Mouse (Mus musculus) lung, postnatal 14 days (tissue): ENCODE measurements at regions not wholly inside any gene's neighbourhood (a gene's known extent, or its start where the extent isn't known, plus 50 kb on each side); places are given as distances from the start of the nearest gene placed in this dataset.

Experiments
- DNase-seq: peaks from one replicate; pipeline ENCODE4 v3.0.0; 2021

DNA sequence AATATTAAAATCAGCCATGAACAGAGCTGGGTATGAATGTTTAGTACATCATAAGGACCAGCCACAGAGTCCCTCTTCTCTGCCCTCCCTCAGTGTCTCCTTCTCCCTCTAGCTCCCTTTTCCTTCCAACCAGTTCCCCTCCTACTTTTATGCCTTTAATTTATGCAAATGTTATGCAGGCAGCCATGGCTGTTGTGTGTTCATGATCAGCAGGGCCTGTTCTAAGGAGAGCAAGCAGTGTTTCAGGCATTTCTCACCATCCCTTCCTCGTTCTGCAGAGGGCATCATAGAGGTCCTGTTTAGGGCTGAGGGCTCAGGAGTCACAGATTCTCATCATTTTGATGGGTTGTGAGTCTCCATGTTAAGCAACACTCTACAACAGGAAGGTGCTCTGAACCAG is 162.4 kb upstream of the Dkk2 start:
- no peak for DNase-seq

DNA sequence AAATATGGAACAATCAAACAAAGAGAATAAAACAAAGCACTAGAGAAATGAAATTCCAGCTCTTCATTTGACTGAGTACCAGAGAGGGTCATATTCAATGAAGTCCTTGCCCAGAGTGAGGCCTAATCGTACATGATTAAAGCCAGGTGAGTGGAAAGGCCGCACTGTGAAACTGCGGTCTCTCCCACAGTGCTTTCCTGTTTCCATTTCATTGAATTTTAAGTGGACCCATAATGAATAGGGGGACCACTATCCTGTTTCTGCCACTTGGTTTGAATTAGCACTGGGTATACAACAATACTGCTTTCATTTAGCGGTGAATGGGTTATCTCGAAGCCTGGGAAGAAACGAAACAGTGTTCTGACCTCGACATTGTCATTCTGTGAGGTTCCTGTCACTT is 144.2 kb upstream of the Dkk2 start:
- no peak for DNase-seq

DNA sequence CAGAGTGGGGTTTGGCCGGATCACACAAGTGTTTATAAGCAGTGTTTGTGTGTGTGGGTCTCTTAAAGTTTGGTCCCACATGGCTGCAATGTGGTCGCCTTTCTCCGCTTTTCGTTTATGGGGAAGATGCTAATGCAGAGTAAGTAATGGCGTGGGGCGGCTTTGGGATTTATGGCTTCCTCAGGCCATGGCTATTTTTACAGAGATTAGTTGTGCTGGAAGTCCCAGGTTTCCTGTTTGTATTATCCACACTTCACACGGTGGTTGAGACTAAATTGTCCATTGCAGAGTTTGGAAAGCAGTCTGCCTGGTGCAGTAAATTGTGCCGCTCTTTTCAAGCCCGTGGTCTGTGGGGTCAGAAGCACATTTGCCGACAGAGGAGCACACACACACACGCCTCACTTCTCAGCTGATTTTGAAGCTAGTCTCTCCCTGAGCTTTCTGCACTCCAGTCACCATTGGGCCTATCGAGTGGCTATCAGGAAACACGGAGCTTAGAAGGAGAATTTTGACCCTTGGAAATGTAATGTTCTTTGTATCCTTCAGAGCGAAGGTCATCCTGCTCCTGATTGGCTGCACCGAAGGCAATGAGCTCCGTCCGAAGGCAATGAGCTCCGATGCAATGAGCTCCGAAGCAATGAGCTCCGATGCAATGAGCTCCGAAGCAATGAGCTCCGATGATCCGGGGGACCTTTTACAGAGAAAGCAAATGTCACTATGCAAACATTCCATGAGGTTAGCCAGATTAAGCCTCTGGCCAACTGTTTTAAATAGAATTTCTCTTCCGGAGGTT is 142.9 kb upstream of the Dkk2 start:
- DNase-seq: no peak

DNA sequence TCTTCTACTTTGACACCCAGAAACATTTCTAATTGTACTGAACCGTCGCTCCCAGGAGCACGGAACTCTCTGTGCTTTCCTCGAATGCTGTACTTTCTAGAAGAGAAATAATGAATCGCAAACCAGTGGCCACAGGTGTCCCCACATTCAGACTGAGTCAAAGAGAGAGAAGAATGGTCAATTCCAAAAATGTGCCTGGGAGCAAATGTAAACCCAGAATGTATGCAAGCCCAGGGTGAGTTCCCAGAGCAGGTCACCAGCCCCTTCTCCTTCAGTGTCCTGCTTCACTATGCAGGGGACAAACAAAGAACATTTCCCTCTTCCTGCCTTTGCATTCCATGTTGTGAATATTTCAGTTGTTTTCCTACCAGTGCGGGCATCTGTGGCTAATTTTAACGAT is 141.7 kb upstream of the Dkk2 start:
- DNase-seq: no peak

DNA sequence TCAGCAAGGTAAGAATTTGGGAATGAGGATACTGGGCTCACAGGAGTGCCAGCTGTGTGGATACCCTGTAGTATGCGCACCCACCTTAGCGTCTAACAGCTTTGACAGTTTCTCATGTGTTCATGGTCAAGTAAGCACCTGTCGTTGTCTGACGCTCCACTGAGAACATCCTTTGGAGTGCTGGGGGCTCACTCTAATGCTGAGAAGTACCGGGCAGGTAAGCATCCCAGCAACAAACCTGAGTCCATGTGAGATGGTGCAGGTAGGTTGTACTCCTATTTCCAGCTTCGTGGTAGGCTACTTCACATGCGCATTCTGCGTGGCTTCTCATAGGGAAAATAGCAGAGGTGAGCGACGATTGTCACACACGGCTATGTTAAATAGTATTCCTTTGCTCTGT is 129.3 kb upstream of the Dkk2 start:
- no peak for DNase-seq

DNA sequence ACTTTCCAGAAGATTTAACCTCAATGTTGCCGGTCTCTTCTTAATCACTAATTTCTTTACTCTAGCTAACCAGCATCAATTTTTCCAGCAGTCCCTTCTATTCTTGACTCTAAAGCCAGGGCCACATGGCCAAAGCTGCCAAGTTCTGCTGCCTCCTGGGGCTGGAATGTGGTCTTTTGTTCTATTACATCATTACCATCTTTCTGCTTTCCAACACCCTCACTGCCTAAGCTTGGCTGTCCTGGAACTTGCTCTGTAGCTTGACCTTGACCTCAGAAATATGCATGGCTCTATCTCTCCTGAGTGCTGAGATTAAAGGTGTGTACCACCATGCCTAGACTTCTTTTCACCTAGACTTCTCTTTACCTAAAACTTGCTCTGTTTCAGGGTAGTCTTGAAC is 124.5 kb upstream of the Dkk2 start:
- DNase-seq: no peak

DNA sequence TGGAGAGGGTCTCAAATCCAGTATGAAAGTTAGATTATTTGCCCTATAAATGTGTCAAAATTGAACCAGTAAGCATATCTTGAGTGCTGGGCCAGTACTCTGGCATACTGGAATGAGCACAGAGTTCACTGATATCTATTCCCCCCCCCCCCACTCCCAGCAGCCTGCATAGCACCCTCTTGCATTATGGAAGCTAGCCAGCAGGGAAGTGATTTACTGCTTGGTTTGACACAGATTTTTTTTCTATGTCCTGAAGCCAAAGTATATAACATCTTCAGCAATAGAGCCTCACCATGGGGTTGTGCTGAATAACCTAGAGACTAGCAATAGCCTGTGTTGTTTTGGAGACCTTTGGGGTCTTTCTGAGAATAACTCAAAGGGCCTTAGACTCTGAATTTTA is 123.5 kb upstream of the Dkk2 start:
- no peak for DNase-seq

DNA sequence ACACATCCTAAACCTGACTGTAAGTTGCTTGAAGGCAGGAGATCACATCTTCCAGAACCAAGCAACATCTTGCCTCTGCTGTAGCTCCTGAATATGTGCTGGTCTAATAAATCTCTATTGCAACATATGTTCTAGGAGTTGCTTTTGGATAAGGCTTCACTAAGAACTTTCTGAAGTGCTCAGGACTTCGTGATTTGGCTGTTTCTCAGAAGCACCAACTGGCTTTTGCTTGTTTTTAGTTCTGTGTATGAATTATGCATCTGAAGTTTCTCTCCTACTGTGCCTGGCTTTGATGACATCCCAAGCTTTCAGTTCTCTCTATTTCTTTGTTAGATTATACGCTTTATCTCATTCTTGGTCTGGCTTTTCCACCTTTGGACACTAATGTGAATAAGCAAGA is 122.2 kb upstream of the Dkk2 start:
- DNase-seq: no peak

DNA sequence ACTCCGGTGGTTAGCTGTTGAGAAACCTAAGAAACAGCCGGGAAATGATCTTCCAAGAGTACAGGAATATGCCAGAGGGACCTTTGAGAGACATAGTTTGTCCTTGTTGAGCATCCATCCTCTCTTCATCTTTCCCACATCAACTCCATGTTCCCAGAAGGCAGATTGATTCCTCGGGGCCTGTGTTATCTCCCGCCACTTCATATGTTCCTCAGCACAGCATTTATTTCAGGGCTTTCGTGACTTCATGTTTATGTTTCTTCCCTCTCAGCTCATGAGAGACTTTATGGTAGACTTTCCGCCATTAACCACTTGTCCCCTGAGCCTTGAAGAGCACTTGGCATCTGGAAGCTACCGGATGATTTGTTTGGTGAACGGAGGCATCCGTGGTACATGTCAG is 120.1 kb upstream of the Dkk2 start:
- no peak for DNase-seq

DNA sequence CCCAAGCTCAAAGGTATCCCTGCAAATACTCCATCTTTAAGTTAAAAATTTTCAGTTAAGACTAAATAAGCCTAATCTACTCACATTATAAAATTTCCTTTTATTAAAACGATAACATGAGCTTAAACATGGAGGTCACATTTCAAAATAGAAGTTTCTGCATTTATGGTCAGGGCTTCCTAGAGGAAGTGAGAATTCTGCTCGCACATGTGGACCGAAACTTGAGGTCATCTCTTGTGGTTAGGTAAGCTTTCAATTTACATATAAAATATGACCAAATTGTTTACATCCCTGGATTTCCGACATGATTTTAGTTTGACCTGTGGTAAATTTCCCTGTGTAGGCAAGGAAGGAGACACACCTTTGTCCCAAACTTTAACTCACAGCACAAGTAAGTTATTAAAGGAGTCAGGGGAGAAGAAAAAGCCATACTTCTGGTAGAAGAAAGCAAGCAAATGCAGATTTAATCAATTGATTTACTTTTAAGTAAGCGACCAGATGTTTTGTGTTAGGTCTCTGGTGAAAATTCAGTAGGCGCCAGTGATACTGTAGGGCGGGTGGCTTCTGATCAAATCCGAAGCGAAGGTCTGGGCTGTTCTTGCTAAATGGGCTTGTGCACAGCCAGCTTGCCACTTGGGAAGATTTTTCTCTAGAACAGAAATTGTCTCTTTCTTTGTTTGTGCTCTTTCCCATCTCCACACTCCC is 119.5 kb upstream of the Dkk2 start:
- DNase-seq: no peak

DNA sequence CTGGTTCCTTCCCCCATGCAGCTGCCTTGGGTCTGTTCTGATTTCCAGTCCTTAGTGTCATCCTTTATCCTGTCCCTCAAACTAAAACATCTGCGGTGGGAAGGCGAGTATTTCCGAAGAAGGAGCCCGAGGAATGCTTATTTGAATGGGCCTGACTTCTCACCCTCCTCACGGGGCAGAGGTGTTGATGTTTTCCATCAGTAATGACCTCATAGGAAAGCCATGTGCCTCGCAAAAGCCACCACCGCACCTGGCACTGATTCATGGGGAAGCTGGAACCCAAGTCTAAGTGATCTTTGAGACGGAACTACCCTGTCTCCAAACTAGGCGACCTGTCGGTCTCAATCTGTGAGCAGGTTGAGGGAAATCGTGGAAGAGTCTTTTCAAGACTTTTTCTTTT is 117.8 kb upstream of the Dkk2 start:
- DNase-seq: no peak

DNA sequence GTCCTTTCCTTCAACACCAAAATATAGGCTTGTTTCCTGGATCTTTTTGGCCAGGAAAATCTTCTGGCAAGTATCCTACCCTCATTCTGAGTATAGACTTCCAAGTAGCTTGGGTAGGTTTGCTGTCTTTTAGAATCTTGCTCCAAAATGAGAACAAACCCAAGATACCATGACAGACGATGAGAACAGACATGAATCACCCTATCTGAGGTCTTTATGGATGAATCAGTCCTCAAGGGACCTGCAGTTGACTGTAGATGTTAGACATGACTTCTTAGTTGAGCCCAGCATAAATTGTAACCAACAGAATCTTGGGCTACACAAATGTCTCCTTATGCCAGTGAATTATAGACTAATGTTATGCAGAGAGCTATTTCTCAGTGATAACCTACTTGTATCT is 114.3 kb upstream of the Dkk2 start:
- no peak for DNase-seq

DNA sequence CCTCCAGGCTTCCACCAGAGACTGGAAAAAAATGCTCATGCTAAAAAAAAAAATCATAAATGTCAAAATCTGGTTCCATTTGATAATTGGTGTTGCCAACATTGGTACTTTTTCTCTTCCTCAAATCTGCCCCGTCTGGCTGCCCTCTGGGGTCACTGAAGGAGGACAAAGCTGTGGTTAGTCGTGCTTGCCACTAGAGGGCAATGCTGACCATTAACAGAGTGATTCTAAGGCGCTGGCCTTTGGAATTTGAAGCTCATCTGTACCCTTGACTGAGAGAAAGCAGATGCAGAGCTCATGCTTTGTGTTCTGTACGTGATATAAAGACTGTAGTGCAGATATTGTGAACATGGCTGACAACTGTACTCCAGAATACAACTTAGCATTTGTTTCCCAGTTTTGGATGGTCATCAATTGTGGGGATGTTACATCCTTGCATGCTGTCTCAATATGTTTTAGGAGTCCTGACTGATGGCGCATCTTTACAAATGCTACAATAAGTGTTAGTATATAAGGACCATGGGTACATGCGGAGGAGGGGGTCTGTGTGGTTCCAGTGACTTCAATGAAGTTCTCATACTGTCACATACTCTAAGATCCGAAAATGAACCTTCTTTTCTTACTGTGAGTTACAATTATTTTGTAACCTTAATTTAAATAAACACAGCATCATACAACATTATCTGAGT is 109.0 kb upstream of the Dkk2 start:
- DNase-seq: peak; percentile 62

DNA sequence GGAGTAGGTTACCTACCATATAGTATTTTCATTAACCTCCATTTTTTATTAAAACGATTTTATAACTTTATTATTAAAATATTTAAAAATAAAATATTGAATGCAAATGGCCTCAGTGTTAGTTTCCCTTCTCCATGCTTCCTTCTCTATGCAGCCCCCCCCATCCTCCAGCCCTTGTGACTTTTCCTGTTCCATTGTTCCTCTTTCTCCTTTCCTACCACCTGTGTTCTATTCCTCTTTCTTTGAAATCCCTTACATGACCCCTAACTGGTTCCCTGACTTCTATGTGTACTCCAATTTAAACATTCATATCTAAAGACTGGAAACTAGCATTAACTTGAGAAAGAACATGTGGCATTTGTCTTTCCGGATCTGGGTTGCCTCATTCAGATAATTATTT is 101.8 kb upstream of the Dkk2 start:
- DNase-seq: no peak

DNA sequence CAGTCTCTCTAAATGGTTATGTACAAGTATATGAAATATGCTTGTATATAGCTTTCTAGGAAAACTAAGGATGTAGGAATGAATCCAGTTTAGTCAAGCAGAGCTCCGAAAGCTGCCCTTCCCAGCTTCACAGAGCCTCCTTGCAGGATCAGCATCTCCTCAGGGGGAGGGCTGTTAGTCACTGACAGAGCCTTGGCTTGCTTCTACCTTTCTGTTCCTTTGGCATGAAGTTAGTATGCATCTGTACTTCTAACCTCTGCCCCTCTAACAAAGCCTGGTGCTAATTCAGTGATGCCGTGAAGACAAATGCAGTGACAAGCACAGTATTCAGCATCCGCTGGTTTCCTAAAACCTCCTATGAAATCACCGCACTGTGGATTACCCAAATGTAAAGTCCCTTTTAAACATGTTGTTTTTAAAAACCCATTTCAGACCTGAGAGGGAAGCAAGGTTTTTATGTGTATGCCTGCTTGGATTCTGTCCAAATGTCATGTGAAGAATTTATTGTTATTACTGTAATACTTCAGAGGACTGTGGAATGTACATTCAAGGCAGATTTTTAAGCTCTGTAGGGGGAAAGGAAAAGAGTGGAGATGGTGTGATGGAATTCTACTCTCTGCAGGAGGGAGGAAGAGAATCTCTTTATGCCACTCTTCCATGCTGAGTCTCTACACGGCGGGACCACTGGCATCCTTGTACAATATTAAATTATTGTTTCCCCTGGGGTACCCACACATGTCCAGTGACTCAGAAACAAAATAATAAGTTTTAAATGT is 86.1 kb upstream of the Dkk2 start:
- no peak for DNase-seq

DNA sequence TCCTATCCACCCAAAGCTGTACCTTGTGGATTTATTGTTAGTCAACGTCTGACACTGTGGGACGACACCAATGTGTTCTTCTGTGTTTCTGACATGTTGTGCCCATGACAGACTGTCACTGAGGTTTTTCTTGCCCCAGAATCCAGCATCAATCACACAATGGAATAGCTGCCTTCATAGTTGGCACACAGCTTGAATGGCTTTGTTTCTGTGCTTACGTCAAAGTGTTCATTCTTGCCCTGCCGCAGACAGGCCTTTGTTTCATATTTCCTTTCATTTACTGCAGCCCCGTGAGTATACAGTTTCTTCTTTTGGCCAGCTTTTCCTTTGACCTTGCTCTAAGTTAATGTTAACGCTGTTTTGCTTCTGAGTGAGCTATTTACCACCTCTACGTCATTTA is 78.9 kb upstream of the Dkk2 start:
- peak; percentile 1 for DNase-seq

DNA sequence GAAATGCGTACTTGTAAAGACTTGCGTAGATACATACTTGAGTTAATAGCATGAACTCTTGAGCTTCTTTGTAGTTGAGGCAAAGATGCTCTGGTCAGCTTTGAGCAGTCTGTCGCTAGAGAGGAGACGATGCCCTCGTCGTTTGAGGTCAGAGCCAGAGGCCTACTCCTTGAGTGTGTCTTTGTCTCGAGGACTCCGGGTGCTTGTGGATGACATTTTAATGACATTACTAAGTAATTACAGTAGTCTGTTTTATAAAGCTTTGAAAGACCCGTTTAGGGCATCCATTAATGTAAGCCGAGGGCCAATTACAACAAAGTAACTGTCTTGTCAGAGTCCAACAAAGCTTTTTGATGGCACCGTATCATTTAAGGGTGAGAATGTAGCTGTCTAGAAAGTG is 78.2 kb upstream of the Dkk2 start:
- DNase-seq: no peak

DNA sequence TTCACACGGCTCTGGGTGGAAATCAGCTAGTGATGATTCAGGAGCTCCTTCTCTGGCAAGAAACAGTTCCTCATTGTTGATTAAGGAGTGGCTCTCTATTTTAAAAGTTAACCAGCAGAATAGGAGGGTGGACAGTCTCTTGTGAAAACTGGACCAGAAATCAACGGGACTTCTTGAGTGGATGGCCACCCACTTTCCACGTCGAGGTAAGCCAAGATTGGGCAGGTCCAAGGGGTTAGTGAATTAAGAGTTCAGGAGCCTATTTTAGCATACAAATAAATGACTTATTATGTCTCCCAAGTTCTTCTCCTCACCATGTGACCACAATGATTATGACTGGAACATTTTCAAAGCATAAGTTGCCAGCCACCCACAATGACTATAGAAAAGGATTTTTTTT is 77.7 kb upstream of the Dkk2 start:
- DNase-seq: no peak

DNA sequence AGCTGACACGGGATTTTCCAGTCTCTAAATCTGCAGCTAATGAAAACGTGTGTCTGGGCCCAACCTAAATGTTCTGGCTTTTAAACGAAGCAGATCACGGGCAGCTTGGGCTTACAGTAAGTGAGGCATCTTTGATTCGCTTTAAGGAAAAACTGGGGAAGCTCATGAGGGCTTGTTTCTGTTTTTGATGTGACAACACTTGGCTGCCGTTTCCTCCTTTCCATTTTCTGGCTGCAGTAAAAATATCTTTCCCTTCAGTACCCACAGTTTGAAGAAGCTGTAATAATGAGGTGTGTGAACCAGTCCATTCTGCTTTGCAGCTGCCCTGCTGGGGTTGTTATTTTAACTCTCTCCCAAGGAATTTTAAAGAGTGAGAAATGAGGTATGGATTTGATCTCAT is 69.9 kb upstream of the Dkk2 start:
- DNase-seq: no peak

DNA sequence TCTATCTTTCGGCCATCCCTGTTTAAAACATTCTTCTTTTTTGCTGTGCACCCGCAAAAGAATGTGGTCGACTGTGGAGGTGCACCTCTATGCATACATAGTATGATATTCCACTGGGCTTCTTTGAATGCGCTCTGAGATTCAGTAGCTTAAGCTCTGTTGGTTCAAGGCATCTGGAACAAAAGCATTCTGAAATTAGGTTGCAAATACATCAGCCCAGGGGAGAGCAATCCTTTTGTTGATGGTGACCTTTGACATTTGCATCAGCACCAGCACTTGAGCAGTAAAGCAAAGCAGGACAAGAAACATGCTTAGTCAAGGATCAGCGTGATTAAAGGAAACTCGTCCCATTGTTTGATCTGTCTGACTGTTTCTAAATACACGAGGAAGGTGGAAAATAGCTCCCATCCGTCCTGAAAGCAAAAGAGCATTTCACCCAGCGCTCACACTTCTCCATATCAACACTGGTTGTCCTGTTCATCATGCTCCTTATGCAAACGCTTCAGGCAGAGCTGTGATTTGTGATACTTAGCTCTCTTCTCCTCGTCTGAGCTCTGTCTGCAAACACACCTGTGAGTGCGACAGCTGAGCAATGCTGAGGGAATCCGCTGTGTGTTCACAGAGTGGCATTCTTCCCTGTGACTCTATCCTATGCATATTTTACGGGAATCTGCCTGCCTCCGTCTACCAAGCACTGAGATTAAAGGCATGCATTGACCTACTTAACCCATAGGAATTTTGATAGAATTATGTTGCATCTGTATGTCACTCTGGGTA is 67.4 kb upstream of the Dkk2 start:
- no peak for DNase-seq

DNA sequence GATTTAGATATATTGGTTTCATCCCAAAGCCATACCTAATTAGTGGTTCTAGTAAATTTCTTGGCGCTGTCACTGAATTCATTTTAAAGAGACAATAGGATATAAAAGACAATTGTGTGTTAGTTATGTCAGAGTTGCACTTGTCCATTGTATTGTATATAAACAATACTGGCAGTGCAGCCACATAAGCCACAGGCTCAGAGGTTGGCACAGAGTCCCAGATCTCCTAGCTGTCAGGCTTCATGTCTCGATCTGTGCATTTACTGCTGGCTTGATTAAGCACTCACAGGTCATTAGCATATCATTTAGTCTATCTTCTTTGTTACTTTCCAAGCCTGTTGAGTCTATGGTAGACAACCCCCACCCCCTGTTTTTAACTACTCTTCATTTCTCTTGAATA is 66.6 kb upstream of the Dkk2 start:
- DNase-seq: no peak

DNA sequence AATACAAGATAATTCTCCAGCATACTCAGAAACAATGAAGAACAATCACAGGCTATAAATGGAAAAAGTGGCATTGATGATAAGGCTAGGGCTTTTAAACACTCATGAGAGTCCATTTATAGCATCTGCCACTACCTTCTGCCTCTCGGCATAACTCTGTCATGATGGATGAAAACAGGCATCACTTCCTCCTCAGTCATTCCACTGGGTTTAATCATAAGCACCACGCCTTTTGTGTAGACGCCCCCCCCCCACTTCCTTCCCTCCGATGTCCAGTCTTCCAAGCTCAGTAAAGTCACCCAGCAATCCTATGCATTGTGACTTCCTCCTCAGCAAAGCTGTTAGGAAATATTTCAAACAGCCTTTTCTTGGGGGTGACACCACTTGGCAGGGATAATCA is 63.1 kb upstream of the Dkk2 start:
- DNase-seq: no peak

DNA sequence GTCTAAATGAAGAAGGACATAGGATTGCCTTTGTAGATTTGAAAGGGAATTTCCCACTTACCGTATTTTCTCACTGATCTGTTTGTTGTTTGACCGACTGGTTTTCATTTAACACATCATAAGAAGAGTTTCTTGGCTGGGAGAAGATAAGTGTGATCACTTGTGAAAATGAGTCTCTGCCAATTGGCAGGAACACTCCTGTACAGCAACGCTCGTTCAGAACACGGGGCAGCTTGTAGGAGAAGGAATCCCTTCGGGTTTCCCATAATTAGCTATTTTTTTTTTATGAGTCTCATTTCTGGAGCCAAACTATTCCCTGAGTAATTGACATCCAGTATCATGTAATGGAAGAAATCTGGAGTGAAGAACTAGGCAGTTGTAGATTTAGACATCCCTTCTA is 61.8 kb upstream of the Dkk2 start:
- peak; percentile 1 for DNase-seq
